In the genomic region with DNA sequence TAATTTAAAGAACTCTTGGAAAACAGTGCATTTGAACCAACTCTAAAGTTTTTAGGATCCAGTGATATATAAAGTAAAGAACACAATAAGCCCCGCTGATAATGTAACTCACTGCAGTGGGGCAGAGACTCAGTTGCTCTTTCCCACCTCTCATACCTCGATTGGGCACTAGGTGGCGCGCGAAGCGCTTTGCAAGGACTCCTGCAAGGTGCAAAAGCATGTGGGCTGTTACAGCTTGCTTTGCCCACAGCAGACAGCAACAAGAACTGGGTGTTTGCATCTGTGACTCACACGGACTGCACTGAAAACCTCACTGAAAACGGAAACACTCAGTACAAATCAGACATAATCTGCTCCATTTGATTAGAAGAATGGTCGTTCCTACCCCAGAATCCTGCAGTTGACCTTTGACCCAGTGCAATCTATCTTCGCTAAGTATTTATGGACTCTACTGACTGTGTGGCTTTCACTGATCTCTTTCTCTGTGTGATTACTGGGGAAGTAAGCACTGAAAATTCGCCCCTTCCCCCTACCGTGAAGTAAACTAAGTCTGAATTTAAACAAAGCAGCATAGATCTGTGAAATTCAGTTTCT, we compare ENCODE assay signal across 9 mouse cellular contexts.
A peak's percentile ranks its signal among the peaks of the same experiment; 100 is the strongest.
DNase-seq lines count a peak whose midpoint lies in the region; ATAC-seq and TF ChIP-seq lines count a peak whose summit lies in the region.
"Had no signal": no experiment of that assay in that cellular context is flagged by ENCODE, and none has a peak within 500 bp of the region (broad histone marks: within the 10 kb centered on the region; RNA-seq: fewer than 3 reads in every experiment).

No protein-coding gene starts in this region.

- peak; percentile 97 for TF ChIP-seq CTCF in hindbrain, postnatal 0 days (IDR thresholded peaks at IDR 0.05; ENCODE audit: low read depth)

- DNase-seq in NIH3T3 (ENCODE audit: low read depth), result peak; percentile 87
- DNase-seq in cerebellum, adult 18-20 months, result peak; percentile 92 to 95
- peak; percentile 90 for DNase-seq in forelimb bud, embryonic 11.5 days (ENCODE audit: low read depth, low spot score)
- peak; percentile 96 for DNase-seq in hindbrain, postnatal 0 days (ENCODE audit: low spot score)
- peak; percentile 97 to 99 for DNase-seq in left cerebral cortex, adult 18-20 months (ENCODE audit: low spot score in 2 of 2)
- DNase-seq in skeletal muscle tissue, adult 2 months (ENCODE audit: low read depth, low spot score), result peak; percentile 15
- DNase-seq in yolk sac, embryonic 10.5 days (ENCODE audit: low spot score), result peak; percentile 78

- H3K9ac ChIP-seq in hindbrain, postnatal 0 days (replicated peaks; ENCODE audit: low read length), result no peak overlapping the region

- no peaks in the 10 kb centered on the region for H3K9me3 ChIP-seq in hindbrain, postnatal 0 days (ENCODE audit: low read length)
- H3K9me3 ChIP-seq: megakaryocyte, embryonic 14.5 days had no signal

- no peak overlapping the region for H3K27ac ChIP-seq in hindbrain, postnatal 0 days

- no peak overlapping the region for H3K4me3 ChIP-seq in hindbrain, postnatal 0 days (ENCODE audit: low read length)
- H3K4me3 ChIP-seq: megakaryocyte, embryonic 14.5 days had no signal

- no peaks in the 10 kb centered on the region for H3K36me3 ChIP-seq in hindbrain, postnatal 0 days (ENCODE audit: insufficient read depth, low read length)

- H3K4me1 ChIP-seq in hindbrain, postnatal 0 days (ENCODE audit: insufficient read depth, low read length), result no peaks in the 10 kb centered on the region

- no peaks in the 10 kb centered on the region for H3K27me3 ChIP-seq in hindbrain, postnatal 0 days (ENCODE audit: insufficient read depth, low read length)
- H3K27me3 ChIP-seq: megakaryocyte, embryonic 14.5 days had no signal

- no peak overlapping the region for H3K4me2 ChIP-seq in hindbrain, postnatal 0 days (ENCODE audit: low read depth, low read length)

- 6% methylated on average over 12 of the region's 12 CpGs for WGBS in hindbrain, postnatal 0 days

- peak; percentile 90 for ATAC-seq in hindbrain, postnatal 0 days
- ATAC-seq in megakaryocyte-erythroid progenitor cell, adult 5-6 weeks (replicated peaks; ENCODE audit: low FRiP score, low TSS enrichment, poor library complexity, severe bottlenecking), result peak; percentile 90

Comparison
In these comparisons a context has a peak if more than half of its experiments do, and no peak if none do; other contexts are left out.
1. DNase-seq: peak in every context shown above with its lines; median percentile 98 in left cerebral cortex, adult 18-20 months; 96 in hindbrain, postnatal 0 days; 94 in cerebellum, adult 18-20 months; 90 in forelimb bud, embryonic 11.5 days; 87 in NIH3T3; 78 in yolk sac, embryonic 10.5 days; 15 in skeletal muscle tissue, adult 2 months.